Mouse (Mus musculus) liver, postnatal 0 days (tissue): Measurements from ENCODE around the gene Cda.

Source experiments
- CTCF ChIP-seq: sonication (generic); IDR thresholded peaks from 2 replicates; pipeline ENCODE4 v1.5.1; 2016; ENCODE audit warnings: antibody characterized with exemption, low read depth
- EP300 ChIP-seq: IDR thresholded peaks from 2 replicates; pipeline ENCODE4 v1.6.1; 2016; ENCODE audit warnings: antibody characterized with exemption, low read depth, mild to moderate bottlenecking

- TF ChIP-seq CTCF (no peak), EP300 (no peak)
Observed at GRCm38 (mm10) chr4:138293949-138294550, 73.7 kb downstream of the Cda start.
